Mouse (Mus musculus): ENCODE measurements around the gene Thumpd2. TPM values are rescaled to one million over a fixed set of nuclear protein-coding genes. Genes with fewer than 3 reads are reported as not detected.

The Thumpd2 gene
- total RNA-seq, 2 experiments from 2014 or later = 4.6 to 4.8 TPM

DNA sequence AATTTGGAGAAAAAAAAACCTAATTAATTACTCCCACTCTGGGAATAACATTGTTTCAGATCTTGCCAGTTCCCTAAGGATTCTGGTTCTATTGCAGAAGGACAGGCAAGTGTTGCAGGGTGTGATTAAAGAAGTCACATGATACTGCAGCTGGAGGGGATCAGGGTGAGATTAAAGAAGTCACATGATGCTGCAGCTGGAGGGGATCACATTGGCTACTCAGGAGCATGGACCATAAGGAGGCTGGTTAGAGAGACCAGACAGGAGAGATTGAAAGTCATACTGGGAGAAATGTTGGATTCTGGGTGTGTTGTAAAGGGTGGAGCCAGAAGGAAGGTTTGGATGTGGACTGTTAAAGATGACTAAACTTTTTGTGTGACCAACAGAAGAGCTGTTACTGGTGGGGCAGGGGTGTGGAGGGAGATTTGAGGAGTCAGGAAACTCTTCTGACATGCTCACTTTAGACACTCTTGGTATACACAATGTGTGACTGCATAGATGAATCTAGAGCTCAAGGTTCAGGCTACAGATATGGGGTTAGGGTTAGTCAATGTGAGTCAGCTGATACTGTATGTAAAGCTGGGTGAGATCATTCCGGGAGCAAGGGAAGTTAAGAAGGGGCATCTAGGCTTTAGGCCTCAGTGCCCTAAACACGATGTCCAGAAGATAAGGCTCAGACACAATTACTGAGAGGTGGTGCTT, 26.0 kb downstream of the Thumpd2 start:
- no peak for DNase-seq (ENCODE audit: low spot score)
- intact Hi-C loops (cut with DNase I) = no loop called here

DNA sequence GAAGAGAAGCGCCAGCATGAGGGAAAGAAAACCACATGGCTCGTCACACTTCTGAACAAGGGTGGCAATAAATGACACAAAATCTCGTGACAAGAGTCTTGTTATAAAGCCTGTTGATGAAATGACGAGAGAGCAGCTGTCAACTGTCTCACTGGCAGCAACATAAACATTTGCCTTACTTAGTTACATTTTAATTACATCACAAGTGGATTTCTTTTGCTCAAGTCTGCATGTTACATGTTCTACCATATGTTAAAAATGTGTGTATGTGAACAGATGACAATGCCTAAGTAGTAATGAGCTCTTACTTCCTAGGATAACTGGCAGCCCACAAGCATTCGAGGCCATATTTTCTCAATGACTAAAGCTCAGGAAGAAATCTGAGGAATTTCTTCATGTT, 29.5 kb downstream of the Thumpd2 start:
- intact Hi-C loops (cut with DNase I) = no loop called here
- no peak for DNase-seq (ENCODE audit: low spot score)

DNA sequence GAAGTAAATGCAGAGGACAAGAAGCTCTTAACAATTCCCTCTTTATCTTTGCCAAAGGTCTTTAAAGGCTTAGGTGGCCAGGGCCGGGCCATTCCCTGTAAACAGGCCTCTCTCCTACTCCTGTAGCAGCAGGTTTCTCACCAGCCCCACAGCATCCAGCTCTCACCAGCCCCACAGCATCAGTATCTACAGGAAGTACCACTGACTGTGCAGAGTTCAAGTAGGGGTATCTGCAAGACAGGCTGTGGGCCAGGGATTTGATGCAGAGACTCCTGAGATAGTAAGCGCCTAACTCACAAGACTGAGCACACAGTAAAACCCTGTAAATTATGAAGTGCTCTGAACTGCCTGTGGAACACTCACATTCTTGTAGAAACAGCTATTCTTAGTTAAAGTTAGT, 31.9 kb downstream of the Thumpd2 start:
- intact Hi-C loops (cut with DNase I) = no loop called here
- DNase-seq (ENCODE audit: low spot score) = no peak

DNA sequence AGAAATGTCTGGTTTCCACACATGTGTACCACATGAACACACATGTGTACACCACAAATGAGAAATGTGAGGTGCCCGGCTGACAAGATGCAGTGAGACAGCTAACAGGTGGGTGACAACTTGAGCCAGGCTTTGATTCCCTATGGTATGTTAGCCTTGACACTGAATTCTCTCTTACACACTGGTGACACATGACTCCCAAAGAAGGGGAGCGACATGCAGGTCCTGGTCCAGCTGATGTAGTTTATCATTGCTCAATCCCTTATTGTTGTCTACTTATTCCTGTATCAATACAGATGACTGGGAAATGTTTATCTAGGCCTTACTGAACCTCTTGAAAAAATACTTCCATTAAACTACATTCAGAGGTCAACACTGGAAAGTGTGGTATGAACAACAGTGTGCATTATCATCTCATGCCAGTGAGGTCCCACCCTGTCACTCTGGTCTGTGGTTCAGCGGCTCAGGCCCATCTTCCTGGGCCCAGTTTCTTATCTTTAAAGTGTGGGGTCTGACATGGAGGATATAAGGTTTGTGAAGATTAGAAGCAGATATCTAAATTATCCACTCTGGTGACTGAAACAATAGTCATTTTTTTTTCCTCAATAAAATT, 32.9 kb downstream of the Thumpd2 start:
- DNase-seq (ENCODE audit: low spot score) = no peak
- intact Hi-C loops (cut with DNase I) = no loop called here

DNA sequence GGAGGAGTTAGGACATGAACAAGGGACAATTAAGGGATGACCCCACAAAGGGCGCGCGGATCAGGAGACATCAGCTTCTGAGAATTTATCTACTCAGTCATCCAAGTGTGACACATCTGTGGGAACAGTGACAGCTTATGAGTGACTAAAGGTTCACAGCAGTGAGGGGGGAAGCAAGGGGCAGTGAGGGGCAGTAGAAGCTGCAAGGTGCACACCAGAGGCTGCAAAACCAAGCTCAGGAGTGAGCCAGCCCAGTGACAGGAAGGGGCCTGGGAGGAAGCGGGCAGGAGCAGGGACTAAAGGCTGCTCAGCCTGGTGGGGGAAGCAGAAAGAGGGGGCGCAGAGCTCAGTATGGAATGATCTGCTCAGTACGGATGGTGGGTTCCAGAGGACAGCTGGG, 37.6 kb downstream of the Thumpd2 start:
- intact Hi-C loops (cut with DNase I) = no loop called here

DNA sequence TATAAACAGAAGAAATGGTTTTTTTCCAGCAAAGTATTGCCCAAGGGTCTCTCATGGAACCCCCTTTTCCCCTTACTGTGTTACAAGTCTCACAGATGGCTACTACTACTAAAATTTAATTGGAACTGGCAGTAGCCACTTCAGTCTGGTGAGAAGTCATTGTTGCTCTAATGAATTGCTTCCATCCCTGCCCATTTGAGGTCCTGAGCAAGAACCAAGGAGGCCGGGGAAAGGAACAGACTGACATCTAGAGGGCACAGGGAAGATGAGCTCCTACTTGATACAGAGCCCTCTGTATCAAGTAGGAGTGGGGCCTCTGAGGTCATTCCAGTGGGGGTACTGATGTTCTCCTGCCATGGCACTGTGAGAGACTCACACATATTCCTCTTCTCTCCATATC, 47.8 kb downstream of the Thumpd2 start:
- intact Hi-C loops (cut with DNase I) = loop anchor here (10.0 kb wide), 1 partner anchor 332 kb away; no protein-coding TSS in a partner anchor
- no peak for DNase-seq (ENCODE audit: low spot score)

More for the DNA sequence above, 37.6 kb downstream of the Thumpd2 start:
- DNase-seq (ENCODE audit: low spot score) = no peak

DNA sequence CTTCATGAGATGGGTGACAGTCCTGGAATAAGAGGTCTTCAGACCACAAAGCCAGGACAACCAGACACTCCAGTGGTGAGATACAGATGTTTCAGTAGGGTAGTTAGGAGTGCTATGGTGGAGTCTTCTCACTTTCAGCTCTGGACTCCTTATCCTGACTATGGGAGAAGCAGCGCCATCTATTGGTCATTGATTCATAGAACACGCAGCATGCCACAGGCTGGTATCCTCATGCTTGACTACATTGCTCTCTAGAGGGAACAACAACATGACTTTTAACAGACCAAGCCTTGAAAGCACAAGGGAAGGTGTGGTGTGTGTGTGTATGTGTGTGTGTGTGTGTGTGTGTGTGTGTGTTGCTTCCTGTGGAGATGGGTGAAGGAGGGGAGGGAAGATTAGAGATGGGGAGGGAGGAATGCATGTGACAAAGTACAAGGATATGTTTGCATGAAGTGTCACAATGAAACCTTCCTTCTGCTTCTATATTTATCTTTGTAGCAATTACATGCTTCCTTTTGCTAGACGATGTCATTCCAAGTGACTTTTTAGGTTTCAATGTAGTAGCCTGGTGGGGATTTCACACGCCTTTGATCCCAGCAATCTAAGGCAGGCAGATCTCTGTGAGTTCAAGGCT, 49.0 kb downstream of the Thumpd2 start:
- no peak for DNase-seq (ENCODE audit: low spot score)
- intact Hi-C loops (cut with DNase I) = loop anchor here (1.0 to 10.0 kb wide), 2 partner anchors 331 to 395 kb away; no protein-coding TSS in a partner anchor

DNA sequence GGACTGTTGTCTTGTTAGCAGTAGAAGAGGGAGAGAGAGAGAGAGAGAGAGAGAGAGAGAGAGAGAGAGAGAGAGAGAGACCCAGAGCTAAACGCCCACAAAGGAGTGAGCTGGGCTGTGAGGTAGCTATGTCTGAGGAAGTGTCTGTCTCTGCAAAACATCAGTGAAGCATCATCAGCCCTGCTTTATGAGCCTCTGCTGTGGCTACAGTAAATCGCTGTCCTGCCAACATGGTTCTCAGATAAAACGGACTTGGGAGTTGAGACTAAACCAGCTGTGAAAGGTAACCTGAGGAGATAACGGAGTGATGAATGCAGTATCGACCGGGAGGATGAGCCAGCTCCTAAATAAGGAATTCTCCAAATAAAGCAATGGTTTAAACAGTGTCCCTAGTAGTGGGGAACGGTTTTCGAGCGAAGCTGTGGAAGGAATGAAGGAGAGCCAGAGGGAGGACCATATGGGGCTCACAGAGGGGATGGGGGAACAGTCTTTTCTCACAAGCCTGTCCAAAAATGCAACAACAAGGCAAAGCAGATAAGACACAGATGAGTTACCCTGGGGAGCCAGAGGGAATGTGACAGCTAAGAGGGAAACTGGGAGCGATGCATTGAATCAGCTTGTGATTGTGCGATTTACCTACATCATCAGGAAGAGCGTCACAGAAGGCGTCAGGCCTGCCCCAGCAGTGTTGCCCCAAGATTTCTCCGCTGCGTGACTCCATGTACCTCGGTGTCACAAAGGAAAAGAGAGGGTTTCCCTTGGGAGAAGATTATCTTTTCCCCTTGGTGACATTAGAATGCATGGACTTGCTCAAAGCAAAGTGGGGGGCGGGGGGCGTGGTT, 53.8 kb downstream of the Thumpd2 start:
- no peak for DNase-seq (ENCODE audit: low spot score)
- intact Hi-C loops (cut with DNase I) = loop anchor here (10.0 kb wide), 1 partner anchor 326 kb away; no protein-coding TSS in a partner anchor

DNA sequence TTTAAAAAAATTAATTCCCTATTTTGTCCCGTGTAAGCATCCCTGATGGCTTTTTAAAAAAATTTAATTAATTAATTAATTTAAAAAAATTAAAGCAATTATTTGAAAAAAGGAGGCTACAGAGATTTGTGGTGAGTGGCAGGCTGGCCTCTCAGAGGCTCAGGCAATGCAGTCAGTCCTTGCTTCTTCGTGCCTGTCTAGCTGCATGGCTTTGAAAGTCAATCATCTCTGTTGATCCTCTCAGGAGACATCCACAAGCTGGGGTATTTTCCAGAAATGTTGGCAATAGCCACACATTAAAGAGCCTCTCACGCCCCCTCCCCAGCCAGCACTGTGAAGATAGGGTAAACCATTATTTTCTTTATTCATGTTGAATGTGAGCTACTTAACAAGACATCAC, 54.7 kb downstream of the Thumpd2 start:
- intact Hi-C loops (cut with DNase I) = loop anchor here (10.0 kb wide), 1 partner anchor 325 kb away; no protein-coding TSS in a partner anchor
- no peak for DNase-seq (ENCODE audit: low spot score)

DNA sequence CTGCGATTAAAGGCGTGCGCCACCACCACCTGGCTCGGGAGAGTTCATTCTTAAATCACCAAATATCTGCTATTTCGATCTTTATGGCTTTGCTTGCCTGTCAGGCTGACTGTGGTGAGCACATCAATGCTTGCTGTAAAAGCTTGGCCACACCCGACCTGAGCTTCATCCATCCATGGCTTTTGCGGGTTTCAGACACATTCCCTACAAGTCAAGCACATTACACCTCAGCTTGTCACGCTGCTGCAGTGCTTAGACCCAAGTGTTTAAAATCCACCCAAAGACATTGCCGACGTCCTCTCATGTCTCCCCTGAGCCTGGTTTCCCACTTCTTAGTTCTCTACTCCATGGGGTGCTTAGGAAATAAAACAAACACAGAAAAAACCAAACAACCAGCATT, 55.8 kb downstream of the Thumpd2 start:
- intact Hi-C loops (cut with DNase I) = no loop called here
- DNase-seq (ENCODE audit: low spot score) = no peak

DNA sequence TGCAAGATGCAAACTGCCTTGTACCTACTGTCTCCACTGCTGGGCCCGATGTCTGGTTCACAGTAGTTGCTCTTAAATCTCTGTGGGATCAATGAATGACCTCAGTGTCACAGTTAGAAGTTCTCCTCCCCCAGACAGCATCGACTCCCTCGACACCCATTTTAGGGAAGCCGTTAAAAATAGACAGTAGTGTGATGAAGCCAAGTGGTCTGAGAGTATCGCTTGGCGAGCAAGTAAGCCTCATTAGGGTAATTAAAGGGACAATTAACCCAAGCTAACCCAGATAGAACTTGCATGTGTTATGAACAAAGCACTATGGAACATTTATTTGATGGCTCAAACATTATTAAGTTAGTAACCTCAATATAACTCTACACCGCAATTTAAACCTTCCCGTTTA, 59.6 kb downstream of the Thumpd2 start:
- no peak for DNase-seq (ENCODE audit: low spot score)
- intact Hi-C loops (cut with DNase I) = no loop called here

DNA sequence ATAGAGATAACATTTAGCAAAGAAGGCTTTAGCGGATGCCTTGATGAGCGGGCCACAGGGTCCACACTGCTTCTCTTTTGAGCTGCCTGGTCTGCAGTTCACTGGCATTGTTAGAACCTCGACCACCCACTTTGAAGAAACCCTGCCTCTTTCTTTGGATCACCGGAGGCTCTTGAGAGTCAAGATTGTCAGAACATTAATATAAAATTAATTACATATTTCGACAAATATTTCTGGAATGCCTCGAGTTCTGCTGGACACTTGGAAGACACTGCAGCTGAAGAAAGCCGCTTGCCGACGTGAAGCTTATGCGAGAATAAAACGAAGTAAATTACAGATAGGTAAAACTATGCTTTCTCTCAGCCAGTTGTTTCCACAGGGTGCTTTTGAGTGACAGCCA, 60.4 kb downstream of the Thumpd2 start:
- intact Hi-C loops (cut with DNase I) = no loop called here
- no peak for DNase-seq (ENCODE audit: low spot score)

DNA sequence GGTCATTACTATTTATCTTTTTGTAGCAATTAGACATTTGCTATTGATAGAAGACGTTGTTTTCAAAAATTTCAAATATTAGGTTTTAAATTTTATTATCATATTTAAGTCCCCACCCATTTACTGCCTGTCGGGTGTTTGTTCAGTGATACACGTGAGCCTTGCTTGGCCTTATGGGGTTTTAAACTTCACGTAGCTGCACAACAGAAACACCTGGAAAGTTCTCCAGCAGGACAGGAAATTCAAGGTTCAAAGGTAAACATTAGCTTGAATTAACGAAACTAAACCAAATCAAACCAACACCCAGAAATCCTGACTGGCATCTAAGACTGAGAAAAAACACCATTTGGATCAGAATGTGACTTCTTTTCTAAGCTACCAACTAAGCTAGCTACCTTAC, 62.8 kb downstream of the Thumpd2 start:
- no peak for DNase-seq (ENCODE audit: low spot score)
- intact Hi-C loops (cut with DNase I) = no loop called here

DNA sequence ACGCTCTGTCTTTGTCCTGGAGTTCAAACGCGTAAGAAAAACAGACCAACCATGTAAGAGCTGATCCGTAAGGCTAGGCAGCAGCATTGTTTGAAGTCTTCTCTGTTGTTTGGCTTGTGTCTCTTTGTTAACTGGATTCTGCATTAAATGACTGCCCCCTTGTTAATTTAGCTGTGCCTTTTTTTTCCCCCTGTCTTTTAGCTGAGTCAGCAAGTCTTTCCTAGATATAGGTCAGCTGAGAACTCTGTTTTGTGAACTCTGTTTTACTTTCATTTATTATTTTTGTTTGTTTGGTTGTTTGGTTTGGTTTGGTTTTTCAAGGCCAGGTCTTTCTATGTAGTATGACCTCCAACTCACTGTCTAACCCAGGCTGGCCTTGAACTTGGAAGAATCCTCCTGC, 63.2 kb downstream of the Thumpd2 start:
- no peak for DNase-seq (ENCODE audit: low spot score)
- intact Hi-C loops (cut with DNase I) = no loop called here

DNA sequence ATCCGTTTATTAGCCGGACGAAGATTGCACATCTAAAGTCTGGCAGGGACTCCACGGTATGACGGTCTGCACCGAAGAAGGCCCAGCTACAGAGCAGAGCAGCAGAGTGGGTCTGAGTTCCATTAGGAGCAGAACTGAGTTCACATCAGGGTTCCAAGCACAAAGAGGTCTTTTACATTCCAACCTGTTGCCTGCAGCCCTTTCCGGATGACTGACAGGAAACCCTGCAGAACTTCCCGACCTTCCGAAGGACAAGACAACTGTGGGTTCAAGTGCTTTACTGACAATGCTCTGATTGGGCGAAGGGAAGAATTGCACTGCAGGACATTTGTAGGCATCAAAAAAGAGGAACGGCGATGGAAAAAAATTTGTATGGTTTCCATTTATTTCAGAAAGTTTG, 63.9 kb downstream of the Thumpd2 start:
- DNase-seq (ENCODE audit: low spot score) = no peak

DNA sequence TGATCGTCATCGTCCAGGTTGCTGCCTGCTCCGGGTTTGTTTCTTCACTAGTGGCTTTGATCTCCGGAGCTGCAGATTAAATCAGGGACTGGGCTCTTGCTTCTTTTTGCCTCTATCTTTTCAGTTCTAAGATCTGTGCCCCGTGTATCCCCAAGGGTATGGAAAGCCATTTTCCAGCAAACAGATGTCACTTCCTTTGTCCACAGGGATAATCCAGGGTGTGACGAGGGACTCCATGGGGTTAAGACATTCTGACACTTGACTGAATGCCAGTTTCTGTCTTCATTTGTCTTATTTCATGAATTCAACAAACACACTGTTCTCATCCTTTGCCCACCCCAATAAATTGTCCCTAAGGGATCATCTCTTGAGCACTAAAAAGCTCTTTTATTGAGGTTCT, 65.9 kb downstream of the Thumpd2 start:
- no peak for DNase-seq (ENCODE audit: low spot score)
- intact Hi-C loops (cut with DNase I) = no loop called here

More for the DNA sequence above, 63.9 kb downstream of the Thumpd2 start:
- intact Hi-C loops (cut with DNase I) = no loop called here

DNA sequence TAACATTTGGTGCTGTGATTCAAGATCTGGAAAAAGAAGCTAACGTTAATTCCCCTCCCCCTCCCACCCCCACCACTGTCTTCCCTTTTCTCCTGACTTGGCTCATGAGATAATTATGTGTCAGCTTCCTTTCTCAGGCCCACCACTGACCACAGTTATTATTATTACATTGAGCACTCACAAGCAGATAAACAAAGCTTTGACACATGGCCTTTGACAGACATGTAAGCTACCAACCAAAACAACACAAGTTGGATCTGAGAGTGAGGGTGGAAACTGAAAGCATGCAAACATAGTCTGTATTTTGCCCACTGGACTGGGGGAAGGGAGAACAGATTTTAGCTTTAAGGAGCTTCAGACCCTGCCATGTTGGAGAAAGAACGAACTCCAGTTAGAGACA, 67.7 kb downstream of the Thumpd2 start:
- DNase-seq (ENCODE audit: low spot score) = no peak
- intact Hi-C loops (cut with DNase I) = no loop called here

DNA sequence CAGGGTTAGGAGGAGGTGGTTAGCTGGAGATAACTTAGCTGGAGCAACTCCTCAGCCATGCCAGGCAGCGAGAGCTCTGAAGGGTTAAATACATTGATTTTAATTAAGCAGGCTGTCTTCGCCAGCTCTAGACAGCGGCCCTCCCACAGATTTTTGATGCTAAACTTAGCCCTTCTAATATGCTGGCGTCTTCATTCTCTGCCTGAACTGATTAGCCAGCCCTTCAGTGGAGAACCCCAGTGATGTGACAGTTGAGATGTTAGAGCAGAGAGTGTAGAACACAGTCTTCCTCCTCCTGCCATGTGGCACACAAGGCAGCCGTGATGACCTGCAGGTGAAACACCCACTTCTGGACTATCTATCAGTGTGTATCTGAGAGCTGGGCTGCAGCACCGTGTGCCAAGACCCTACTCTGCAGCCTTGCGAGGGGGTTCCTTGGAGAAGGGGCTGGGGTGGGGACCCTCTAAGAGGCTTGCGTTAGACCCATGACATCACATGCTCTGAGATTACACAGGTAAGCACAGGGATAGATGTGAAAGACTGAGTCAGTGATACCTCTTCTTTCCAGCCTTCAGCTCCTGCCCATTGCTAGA, 73.3 kb downstream of the Thumpd2 start:
- DNase-seq (ENCODE audit: low spot score) = no peak
- intact Hi-C loops (cut with DNase I) = no loop called here

DNA sequence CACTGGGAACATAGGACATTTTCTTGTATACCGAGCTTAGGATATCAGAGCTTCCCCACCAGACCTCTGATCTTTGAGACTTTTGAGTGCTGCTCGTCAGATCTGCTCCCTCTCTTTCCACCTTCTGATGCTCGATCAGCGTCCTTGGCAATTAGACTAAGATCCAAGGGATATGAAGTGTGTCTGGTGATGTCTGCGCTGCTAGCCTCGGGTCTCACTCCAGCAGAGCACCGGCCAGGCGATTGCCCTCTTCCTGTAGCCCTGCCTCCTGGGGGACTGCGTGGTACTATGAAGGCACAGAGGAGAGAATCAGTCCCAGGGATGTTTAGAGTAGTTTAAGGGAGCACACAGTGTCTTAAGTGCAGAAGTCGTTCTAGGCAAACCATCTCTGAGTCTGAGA, 81.9 kb downstream of the Thumpd2 start:
- intact Hi-C loops (cut with DNase I) = loop anchor here (1.0 to 5.0 kb wide), 5 partner anchors 51 to 362 kb away; no protein-coding TSS in a partner anchor

DNA sequence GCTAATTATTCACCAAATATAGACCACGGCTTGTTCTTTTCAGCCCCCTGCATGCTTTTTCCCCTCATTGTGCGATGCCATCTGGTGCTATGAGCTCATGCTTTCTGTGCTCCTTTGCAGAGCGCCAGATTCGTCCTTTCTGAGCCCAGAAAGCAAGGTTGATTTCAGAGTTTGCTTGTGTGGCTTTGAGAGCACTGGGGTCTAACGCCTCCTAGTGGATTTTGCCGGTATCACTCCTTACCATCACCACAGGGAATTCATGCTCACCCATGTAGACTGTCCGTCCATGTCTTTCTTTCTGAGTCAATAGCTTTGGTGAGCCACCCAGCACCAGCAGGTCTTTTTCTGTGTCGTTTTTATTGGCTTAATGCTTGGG, 82.5 kb downstream of the Thumpd2 start:
- intact Hi-C loops (cut with DNase I) = loop anchor here (1.0 to 5.0 kb wide), 5 partner anchors 50 to 362 kb away; no protein-coding TSS in a partner anchor
- DNase-seq (ENCODE audit: low spot score) = peak; percentile 23

More for the DNA sequence above, 81.9 kb downstream of the Thumpd2 start:
- no peak for DNase-seq (ENCODE audit: low spot score)

Measured in heart, postnatal 25 days (tissue).